ENCODE assay signal across 10 mouse cellular contexts in the genomic region with DNA sequence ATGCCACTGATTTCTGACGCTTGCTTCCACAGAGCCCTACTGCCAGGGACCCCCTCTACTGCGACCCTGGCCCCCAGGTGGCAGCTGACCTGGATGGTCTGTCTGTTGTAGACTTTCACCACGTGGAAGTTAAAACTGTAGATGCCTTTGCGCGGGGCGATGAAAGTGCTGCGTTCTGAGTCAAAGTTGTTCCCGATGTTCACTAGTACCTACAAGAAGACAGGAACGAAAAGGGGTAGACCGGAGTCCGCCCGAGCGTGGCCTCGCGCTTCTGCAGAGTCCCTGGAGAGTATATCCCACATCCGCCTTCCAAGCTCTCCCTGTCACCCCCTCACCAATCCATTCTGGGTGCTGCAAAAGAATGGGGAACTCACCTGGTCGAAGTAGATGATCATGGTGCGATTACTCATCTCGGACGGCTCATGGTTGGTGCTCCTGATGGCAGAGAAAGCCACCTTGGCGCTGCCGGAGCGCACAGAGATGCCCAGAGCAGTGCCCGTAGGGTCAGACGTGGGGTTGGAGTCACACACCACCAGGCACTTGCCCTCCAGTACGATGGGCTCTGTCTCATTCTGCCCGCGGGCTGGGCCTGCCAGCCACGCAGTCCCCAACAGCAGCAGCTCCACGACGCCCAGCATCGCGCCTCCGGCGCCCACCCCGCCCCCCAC. TPM values are rescaled to one million over a fixed set of nuclear protein-coding genes. Genes with fewer than 3 reads are reported as not detected.
DNase-seq lines count a peak whose midpoint lies in the region; ATAC-seq and TF ChIP-seq lines count a peak whose summit lies in the region.
"Had no signal": no experiment of that assay in that cellular context is flagged by ENCODE, and none has a peak within 500 bp of the region (broad histone marks: within the 10 kb centered on the region; RNA-seq: fewer than 3 reads in every experiment).

No protein-coding gene starts in this region.

- peak overlapping the region; percentile 94 for H3K4me2 ChIP-seq in embryonic facial prominence, embryonic 13.5 days
- peak overlapping the region; percentile 95 for H3K4me2 ChIP-seq in stomach, embryonic 14.5 days (replicated peaks; ENCODE audit: low read depth, low read length)

- H3K4me3 ChIP-seq in E14TG2a.4 (replicated peaks; ENCODE audit: low read length), result peak overlapping the region; percentile 92
- peak overlapping the region; percentile 53 for H3K4me3 ChIP-seq in embryonic facial prominence, embryonic 13.5 days
- peak overlapping the region; percentile 66 for H3K4me3 ChIP-seq in limb, embryonic 10.5 days
- peak overlapping the region; percentile 47 for H3K4me3 ChIP-seq in stomach, embryonic 14.5 days (ENCODE audit: low read depth, low read length)

- intact Hi-C loops in left cerebral cortex, postnatal 25 days (cut with DNase I), result loop anchor here (5.0 kb wide), 2 partner anchors 66 to 539 kb away; no protein-coding TSS in a partner anchor

- no peak overlapping the region for H3K27ac ChIP-seq in embryonic facial prominence, embryonic 13.5 days
- H3K27ac ChIP-seq in limb, embryonic 10.5 days, result peak overlapping the region; percentile 83
- H3K27ac ChIP-seq in stomach, embryonic 14.5 days (ENCODE audit: low read length), result no peak overlapping the region

- no peaks in the 10 kb centered on the region for H3K36me3 ChIP-seq in E14TG2a.4 (ENCODE audit: insufficient read depth, low read length)
- no peaks in the 10 kb centered on the region for H3K36me3 ChIP-seq in embryonic facial prominence, embryonic 13.5 days
- H3K36me3 ChIP-seq in limb, embryonic 10.5 days, result no peaks in the 10 kb centered on the region
- no peaks in the 10 kb centered on the region for H3K36me3 ChIP-seq in stomach, embryonic 14.5 days (ENCODE audit: control insufficient read depth, insufficient read depth, low read length)

- TF ChIP-seq CTCF in E14TG2a.4 (conservative IDR thresholded peaks at IDR 0.05; ENCODE audit: low read length), result no peak

- peaks cover 75% of the 10 kb centered on the region for H3K27me3 ChIP-seq in E14TG2a.4 (ENCODE audit: insufficient read depth, low read length)
- peaks cover 95% of the 10 kb centered on the region for H3K27me3 ChIP-seq in embryonic facial prominence, embryonic 13.5 days
- H3K27me3 ChIP-seq in limb, embryonic 10.5 days (ENCODE audit: low read depth, poor library complexity, severe bottlenecking), result peaks cover 100% of the 10 kb centered on the region
- H3K27me3 ChIP-seq in stomach, embryonic 14.5 days (ENCODE audit: control insufficient read depth, insufficient read depth, low read length), result peaks cover 71% of the 10 kb centered on the region

- H3K9me3 ChIP-seq in E14TG2a.4 (ENCODE audit: low read length), result no peaks in the 10 kb centered on the region
- no peaks in the 10 kb centered on the region for H3K9me3 ChIP-seq in embryonic facial prominence, embryonic 13.5 days
- no peaks in the 10 kb centered on the region for H3K9me3 ChIP-seq in limb, embryonic 10.5 days (replicated peaks)
- H3K9me3 ChIP-seq in stomach, embryonic 14.5 days (ENCODE audit: control insufficient read depth, low read depth, low read length), result no peaks in the 10 kb centered on the region

- H3K4me1 ChIP-seq in E14TG2a.4 (replicated peaks; ENCODE audit: low read depth, low read length), result peaks cover 63% of the 10 kb centered on the region
- H3K4me1 ChIP-seq in embryonic facial prominence, embryonic 13.5 days, result peaks cover 50% of the 10 kb centered on the region
- peaks cover 53% of the 10 kb centered on the region for H3K4me1 ChIP-seq in limb, embryonic 10.5 days
- H3K4me1 ChIP-seq in stomach, embryonic 14.5 days (ENCODE audit: control insufficient read depth, insufficient read depth, low read length), result peaks cover 19% of the 10 kb centered on the region; the same call in 1 of the 2 replicates

- 1% methylated on average over 33 of the region's 36 CpGs for WGBS in embryonic facial prominence, embryonic 13.5 days
- under 1% methylated on average over 35 of the region's 36 CpGs for WGBS in limb, embryonic 10.5 days
- WGBS in stomach, embryonic 14.5 days, result 1% methylated on average over 32 of the region's 36 CpGs

- H3K9ac ChIP-seq in embryonic facial prominence, embryonic 13.5 days, result peak overlapping the region; percentile 66
- H3K9ac ChIP-seq in stomach, embryonic 14.5 days (replicated peaks; ENCODE audit: low read depth, low read length), result 0 out of 2 replicates have a peak overlapping the region, but pooled peaks have one; percentile 3

- peak; percentile 87 for DNase-seq in heart, adult 11 months
- DNase-seq in heart, adult 8-10 months (ENCODE audit: low spot score), result no peak
- DNase-seq in limb, embryonic 10.5 days (ENCODE audit: low spot score), result no peak
- no peak for DNase-seq in left cerebral cortex, postnatal 25 days (ENCODE audit: low spot score in 2 of 2)

- no peak; the same call in 1 of the 2 replicates for ATAC-seq in embryonic facial prominence, embryonic 13.5 days (ENCODE audit: insufficient number of reproducible peaks, insufficient read depth, low FRiP score, low TSS enrichment, low read depth)
- peak; percentile 19; the same call in 1 of the 2 replicates for ATAC-seq in stomach, embryonic 14.5 days (ENCODE audit: insufficient number of reproducible peaks, insufficient read depth, low FRiP score, low read depth)
- no peak for ATAC-seq in megakaryocyte progenitor cell, adult 5-6 weeks (replicated peaks; ENCODE audit: poor library complexity)

RNA-seq across cellular contexts. Expression of gene Cbln1, which starts 0.7 kb away (rescaled TPM):
- total RNA-seq in heart, adult 8-10 months (2022), result under 1 TPM; 0.28 to 0.81 (median 0.38) TPM
- 0.56 and 1.2 TPM in 2 replicates for polyA plus RNA-seq in embryonic facial prominence, embryonic 13.5 days (2015; fragmentation: Nextera tagmentation; extraction: Ambion mirVana)
- polyA plus RNA-seq in limb, embryonic 10.5 days (2016; fragmentation: Nextera tagmentation; extraction: Ambion mirVana), result 1.8 and 2.1 TPM in 2 replicates
- polyA plus RNA-seq in stomach, embryonic 14.5 days (2014; fragmentation: Nextera tagmentation; extraction: Ambion mirVana), result 0.26 and 0.49 TPM in 2 replicates
- 10 to 100 TPM in 1 of 2 experiments, 1 to 10 TPM in 1; 7.6 to 14.2 TPM for total RNA-seq in left cerebral cortex, postnatal 25 days (2021)
- total RNA-seq in megakaryocyte progenitor cell, adult 5-6 weeks (2015), result not detected in 2 replicates
- not detected in 2 replicates for total RNA-seq in megakaryocyte progenitor cell, adult 5-6 weeks (2017)
- total RNA-seq: CH12.LX; hematopoietic stem cell, adult 5-6 weeks had no signal

Comparison
In these comparisons a context has a peak if more than half of its experiments do, and no peak if none do; other contexts are left out.
1. RNA of gene Cbln1, which starts 0.7 kb away (total RNA-seq): 7.6 to 14.2 TPM in left cerebral cortex, postnatal 25 days; 0.28 to 0.81 TPM in heart, adult 8-10 months and not detected in megakaryocyte progenitor cell, adult 5-6 weeks; every median in the first group is over 4 times any median in the second.
2. Peak in every context shown above with its lines, with median percentiles within 50 percentile points of each other: H3K4me3 ChIP-seq.